In genomic region chr4:82391726-82392472, GRCm38 (mm10) we compare ENCODE assay signal across 18 mouse cellular contexts.
DNase-seq lines count a peak whose midpoint lies in the region; ATAC-seq and TF ChIP-seq lines count a peak whose summit lies in the region.
"Had no signal": no experiment of that assay in that cellular context is flagged by ENCODE, and none has a peak within 500 bp of the region (broad histone marks: within the 10 kb centered on the region; RNA-seq: fewer than 3 reads in every experiment).

No protein-coding gene starts in this region.

- no peak for TF ChIP-seq POLR2A in kidney, adult 2 months (IDR thresholded peaks at IDR 0.05; ENCODE audit: low read depth, low read length)

- peak overlapping the region; percentile 63 for H3K27ac ChIP-seq in gastrocnemius, adult 2 months
- H3K27ac ChIP-seq in kidney, adult 2 months (ENCODE audit: insufficient read depth, low read depth, low read length) = peak overlapping the region; percentile 54
- peak overlapping the region; percentile 89 for H3K27ac ChIP-seq in lung, embryonic 16.5 days (ENCODE audit: low read length)
- 0 out of 2 replicates have a peak overlapping the region, but pooled peaks have one; percentile 54 for H3K27ac ChIP-seq in stomach, embryonic 15.5 days
- H3K27ac ChIP-seq: forebrain, embryonic 13.5 days; hindbrain, postnatal 0 days; kidney, postnatal 0 days had no signal

- H3K9me3 ChIP-seq in lung, embryonic 16.5 days (ENCODE audit: control insufficient read depth, low read length) = no peaks in the 10 kb centered on the region
- no peaks in the 10 kb centered on the region for H3K9me3 ChIP-seq in stomach, embryonic 15.5 days
- H3K9me3 ChIP-seq: forebrain, embryonic 13.5 days; liver, embryonic 15.5 days had no signal

- H3K27me3 ChIP-seq in kidney, adult 2 months (replicated peaks; ENCODE audit: control insufficient read depth, insufficient read depth, low read length) = no peaks in the 10 kb centered on the region
- no peaks in the 10 kb centered on the region for H3K27me3 ChIP-seq in lung, embryonic 16.5 days (ENCODE audit: control insufficient read depth, insufficient read depth, low read depth, low read length)
- H3K27me3 ChIP-seq in stomach, embryonic 15.5 days (replicated peaks) = no peaks in the 10 kb centered on the region
- H3K27me3 ChIP-seq: forebrain, embryonic 13.5 days; liver, embryonic 15.5 days had no signal

- DNase-seq in gastrocnemius, adult 2 months = no peak
- DNase-seq in gastrocnemius, adult 18-20 months (ENCODE audit: low spot score) = no peak
- no peak for DNase-seq in kidney, adult 2 months
- DNase-seq in kidney, postnatal 10 days = no peak
- DNase-seq in lung, postnatal 14 days = no peak
- DNase-seq in left cerebral cortex, adult 11 months (ENCODE audit: low spot score) = no peak
- DNase-seq: cerebellum, adult 11 months; cerebellum, postnatal 25 days; gastrocnemius, postnatal 14 days; heart, postnatal 4 days; retina, postnatal 1 day; thymus, postnatal 25 days had no signal

- H3K9ac ChIP-seq in lung, embryonic 16.5 days (ENCODE audit: low read length) = no peak overlapping the region
- H3K9ac ChIP-seq in stomach, embryonic 15.5 days = no peak overlapping the region
- H3K9ac ChIP-seq: forebrain, embryonic 13.5 days; liver, embryonic 15.5 days had no signal

- H3K36me3 ChIP-seq in kidney, adult 2 months (ENCODE audit: control insufficient read depth, insufficient read depth, low read length) = no peaks in the 10 kb centered on the region
- H3K36me3 ChIP-seq in lung, embryonic 16.5 days (ENCODE audit: control insufficient read depth, insufficient read depth, low read length) = no peaks in the 10 kb centered on the region
- H3K36me3 ChIP-seq in stomach, embryonic 15.5 days = no peaks in the 10 kb centered on the region
- H3K36me3 ChIP-seq: liver, embryonic 15.5 days had no signal

- no peak for TF ChIP-seq CTCF in gastrocnemius, adult 2 months (IDR thresholded peaks at IDR 0.05)
- TF ChIP-seq CTCF in kidney, adult 2 months (conservative IDR thresholded peaks at IDR 0.05; ENCODE audit: insufficient read depth, insufficient read length, low read depth, low read length) = no peak

- whole genome bisulfite sequencing in kidney, adult 2 months = 62% methylated on average over 6 of the region's 6 CpGs
- WGBS in lung, embryonic 16.5 days = 51% methylated on average over 6 of the region's 6 CpGs
- WGBS in stomach, embryonic 15.5 days = 60% methylated on average over 6 of the region's 6 CpGs

- peak; percentile 73 for ATAC-seq in lung, embryonic 16.5 days (ENCODE audit: low read depth)
- no peak for ATAC-seq in stomach, embryonic 15.5 days (ENCODE audit: insufficient read depth, low FRiP score, low read depth)
- ATAC-seq: forebrain, embryonic 13.5 days; hindbrain, postnatal 0 days had no signal

- intact Hi-C loops in gastrocnemius, adult 2 months (cut with DNase I) = no loop called here

- peaks cover 33% of the 10 kb centered on the region for H3K4me1 ChIP-seq in kidney, adult 2 months (ENCODE audit: control insufficient read depth, insufficient read depth, low read length)
- peaks cover 29% of the 10 kb centered on the region for H3K4me1 ChIP-seq in lung, embryonic 16.5 days (replicated peaks; ENCODE audit: control insufficient read depth, insufficient read depth, low read length)
- H3K4me1 ChIP-seq in stomach, embryonic 15.5 days = peaks cover 27% of the 10 kb centered on the region

- H3K4me2 ChIP-seq in lung, embryonic 16.5 days (ENCODE audit: low read depth, low read length) = no peak overlapping the region
- H3K4me2 ChIP-seq in stomach, embryonic 15.5 days = no peak overlapping the region; the same call in 1 of the 2 replicates
- H3K4me2 ChIP-seq: forebrain, embryonic 13.5 days; liver, embryonic 15.5 days had no signal

- H3K4me3 ChIP-seq in gastrocnemius, adult 2 months = no peak overlapping the region; the same call in 1 of the 2 replicates
- H3K4me3 ChIP-seq in kidney, adult 2 months (ENCODE audit: insufficient read depth, low read depth, low read length) = no peak overlapping the region
- no peak overlapping the region for H3K4me3 ChIP-seq in lung, embryonic 16.5 days (ENCODE audit: low read length)
- H3K4me3 ChIP-seq in stomach, embryonic 15.5 days (replicated peaks) = no peak overlapping the region
- H3K4me3 ChIP-seq: forebrain, embryonic 13.5 days; liver, embryonic 15.5 days had no signal
